Mouse (Mus musculus) kidney, postnatal 0 days (tissue): ENCODE data around the gene Gm45713. TPM values are rescaled to one million over a fixed set of nuclear protein-coding genes. Genes with fewer than 3 reads are reported as not detected.
"Not testable (repeated sequence)": the region's sequence is repeated elsewhere in the genome, so short reads cannot be mapped to it uniquely, and the experiment has no call there.

Source experiments
- ATAC-seq: fragments of 200-750 bp; cut with Nextera tagmentation; replicated peaks from 2 replicates; pipeline ENCODE4 v1.8.0; 2017; ENCODE audit warnings: low read depth, moderate number of reproducible peaks, moderate TSS enrichment, moderate library complexity; ENCODE audit not compliant: low FRiP score
- DNase-seq: peaks from one replicate; pipeline ENCODE4 v3.0.0-alpha.2; 2016; ENCODE audit warnings: low spot score
- H3K27ac ChIP-seq: fragments of 300-500 bp; sonication (generic); 2 replicates; pipeline ENCODE4 v1.5.1; 2014; ENCODE audit warnings: mild to moderate bottlenecking
- H3K27me3 ChIP-seq: fragments of 300-500 bp; sonication (generic); 2 replicates; pipeline ENCODE4 v1.6.1; 2014; ENCODE audit warnings: low read length, mixed read lengths; ENCODE audit not compliant: insufficient read depth
- H3K36me3 ChIP-seq: fragments of 300-500 bp; sonication (generic); 2 replicates; pipeline ENCODE4 v1.6.1; 2014; ENCODE audit warnings: low read length, mixed read lengths; ENCODE audit not compliant: insufficient read depth
- H3K4me1 ChIP-seq: fragments of 300-500 bp; sonication (generic); replicated peaks from 2 replicates; pipeline ENCODE4 v1.6.1; 2014; ENCODE audit warnings: antibody characterized with exemption, low read length, mixed read lengths; ENCODE audit not compliant: insufficient read depth
- H3K4me2 ChIP-seq: fragments of 300-500 bp; sonication (generic); 2 replicates; pipeline ENCODE4 v1.6.1; 2014; ENCODE audit warnings: mild to moderate bottlenecking, low read length, moderate library complexity, mixed read lengths
- H3K4me3 ChIP-seq: fragments of 300-500 bp; sonication (generic); replicated peaks from 2 replicates; pipeline ENCODE4 v1.5.1; 2014; ENCODE audit warnings: low read depth, low read length
- H3K9ac ChIP-seq: fragments of 300-500 bp; sonication (generic); 2 replicates; pipeline ENCODE4 v1.6.1; 2014; ENCODE audit warnings: low read depth, low read length
- H3K9me3 ChIP-seq: fragments of 300-500 bp; sonication (generic); replicated peaks from 2 replicates; pipeline ENCODE4 v1.6.1; 2016; ENCODE audit warnings: low read length, inconsistent platforms, mixed read lengths
- CTCF ChIP-seq: IDR thresholded peaks from 2 replicates; pipeline ENCODE4 v1.5.1; 2016; ENCODE audit warnings: antibody characterized with exemption, low read depth, mild to moderate bottlenecking, moderate library complexity
- WGBS: fragments of 180-500 bp; shearing (Covaris S2); extraction: QIAGEN DNeasy Blood & Tissue Kit; methylation state at CpG from one replicate; pipeline ENCODE4 v1.1.7; 2014; 5-methylcytosine and 5-hydroxymethylcytosine counted together
- polyA plus RNA-seq: library from polyadenylated mRNA; unstranded; fragments of >200 nt; fragmentation: Nextera tagmentation; extraction: Ambion mirVana; gene quantifications from 2 replicates; pipeline ENCODE4 v1.2.1, GENCODE M21; 2015

Gm45713 gene
- polyA plus RNA-seq, 1 experiment from 2014 or later = 1.3 TPM

- no peaks in the 10 kb centered on the region for H3K27me3 ChIP-seq
- ATAC-seq (no peak), DNase-seq (no peak)
- peak overlapping the region; percentile 85 for H3K4me3 ChIP-seq
- peaks cover 40% of the 10 kb centered on the region; the same call in 1 of the 2 replicates for H3K4me1 ChIP-seq
- peaks cover 31% of the 10 kb centered on the region for H3K36me3 ChIP-seq
- 31% methylated on average over 21 of the region's 21 CpGs for WGBS
- peak; percentile 41; the same call in 1 of the 2 replicates for TF ChIP-seq CTCF
- peak overlapping the region; percentile 82 for H3K4me2 ChIP-seq
- H3K27ac ChIP-seq = peak overlapping the region; percentile 87
- H3K9me3 ChIP-seq = no peaks in the 10 kb centered on the region
- peak overlapping the region; percentile 96 for H3K9ac ChIP-seq
These were observed 9.0 kb downstream of the Gm45713 start for GRCm38 (mm10) chr7:45126844-45127699.

DNA sequence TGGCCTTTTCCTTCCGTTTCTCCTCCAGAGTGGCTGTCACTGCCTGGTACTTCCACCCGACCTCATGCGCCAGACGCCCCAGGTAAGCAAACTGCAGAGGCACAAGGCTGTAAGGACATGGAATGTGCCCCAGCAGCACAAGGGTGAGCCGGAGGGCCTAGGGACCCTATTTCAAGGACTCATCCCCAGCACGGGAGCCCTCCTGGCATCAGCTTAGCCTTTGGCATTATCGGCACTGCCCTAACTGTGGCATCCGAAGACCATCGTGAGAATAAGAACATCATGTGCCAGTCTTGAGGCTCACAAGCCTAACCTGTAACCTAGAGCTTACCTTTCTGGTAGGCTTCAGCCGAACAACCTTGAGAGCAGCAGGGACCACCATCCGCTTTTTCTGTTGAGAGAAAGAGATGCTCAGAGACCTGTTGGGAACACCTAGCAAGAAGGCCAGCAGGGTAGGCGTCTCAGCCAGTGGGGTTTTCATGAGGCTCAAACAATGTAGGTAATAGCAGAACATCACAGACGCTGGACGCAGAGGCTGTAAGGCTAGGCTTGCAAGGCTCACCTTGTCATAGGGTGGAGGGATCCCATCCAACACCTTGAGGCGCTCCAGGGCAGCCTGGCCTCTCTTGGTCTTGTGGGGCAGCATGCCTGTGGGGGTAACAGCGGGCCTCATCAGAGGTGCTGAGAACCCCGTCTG, 9.7 kb downstream of the Gm45713 start:
- ATAC-seq = no peak
- Histone ChIP-seq H3K4me3 (peak overlapping the region; percentile 85; the same call in 1 of the 2 replicates), H3K9me3 (no peaks in the 10 kb centered on the region), H3K27me3 (no peaks in the 10 kb centered on the region), H3K4me2 (peak overlapping the region; percentile 82), H3K36me3 (peaks cover 39% of the 10 kb centered on the region), H3K27ac (peak overlapping the region; percentile 87; the same call in 1 of the 2 replicates), H3K9ac (peak overlapping the region; percentile 96; the same call in 1 of the 2 replicates), H3K4me1 (peaks cover 40% of the 10 kb centered on the region; the same call in 1 of the 2 replicates)
- no peak for TF ChIP-seq CTCF
- DNase-seq = no peak
- 71% methylated on average over 17 of the region's 17 CpGs for WGBS

DNA sequence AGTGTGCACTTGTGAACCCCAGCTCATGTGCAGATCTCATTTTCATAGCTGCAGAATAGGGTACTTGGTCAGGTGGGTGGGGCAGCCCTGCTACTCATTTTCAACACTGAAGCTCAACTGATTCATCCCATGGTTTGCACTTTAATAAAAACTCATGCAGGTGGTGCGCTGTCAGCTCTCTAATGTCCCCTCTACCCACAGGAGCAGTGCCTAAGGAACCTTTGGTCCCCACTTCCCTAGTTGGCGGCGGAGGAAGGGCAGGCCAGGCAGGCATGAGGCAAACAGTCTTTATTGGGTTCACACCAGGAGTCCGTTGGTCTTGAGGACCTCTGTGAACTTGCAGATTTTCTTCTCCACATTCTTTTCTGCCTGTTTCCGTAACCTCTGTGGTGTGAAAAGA, 10.4 kb downstream of the Gm45713 start:
- Histone ChIP-seq H3K4me1 (peaks cover 40% of the 10 kb centered on the region; the same call in 1 of the 2 replicates), H3K36me3 (peaks cover 45% of the 10 kb centered on the region), H3K27ac (peak overlapping the region; percentile 80; the same call in 1 of the 2 replicates)
- H3K9ac ChIP-seq, H3K4me2 ChIP-seq, ATAC-seq, H3K4me3 ChIP-seq, H3K9me3 ChIP-seq, DNase-seq, H3K27me3 ChIP-seq: not testable (repeated sequence)
- 63% methylated on average over 5 of the region's 5 CpGs for WGBS

GRCm38 (mm10) chr7:45125144-45125600, 10.9 kb downstream of the Gm45713 start:
- no peak for ATAC-seq
- WGBS = 17% methylated on average over 7 of the region's 7 CpGs
- TF ChIP-seq CTCF = peak; percentile 53
- Histone ChIP-seq H3K36me3 (peaks cover 49% of the 10 kb centered on the region), H3K9me3 (no peaks in the 10 kb centered on the region), H3K4me1 (peaks cover 40% of the 10 kb centered on the region; the same call in 1 of the 2 replicates), H3K27ac (peak overlapping the region; percentile 80), H3K4me2 (no peak overlapping the region), H3K4me3 (no peak overlapping the region), H3K9ac (no peak overlapping the region), H3K27me3 (no peaks in the 10 kb centered on the region)
- no peak for DNase-seq

DNA sequence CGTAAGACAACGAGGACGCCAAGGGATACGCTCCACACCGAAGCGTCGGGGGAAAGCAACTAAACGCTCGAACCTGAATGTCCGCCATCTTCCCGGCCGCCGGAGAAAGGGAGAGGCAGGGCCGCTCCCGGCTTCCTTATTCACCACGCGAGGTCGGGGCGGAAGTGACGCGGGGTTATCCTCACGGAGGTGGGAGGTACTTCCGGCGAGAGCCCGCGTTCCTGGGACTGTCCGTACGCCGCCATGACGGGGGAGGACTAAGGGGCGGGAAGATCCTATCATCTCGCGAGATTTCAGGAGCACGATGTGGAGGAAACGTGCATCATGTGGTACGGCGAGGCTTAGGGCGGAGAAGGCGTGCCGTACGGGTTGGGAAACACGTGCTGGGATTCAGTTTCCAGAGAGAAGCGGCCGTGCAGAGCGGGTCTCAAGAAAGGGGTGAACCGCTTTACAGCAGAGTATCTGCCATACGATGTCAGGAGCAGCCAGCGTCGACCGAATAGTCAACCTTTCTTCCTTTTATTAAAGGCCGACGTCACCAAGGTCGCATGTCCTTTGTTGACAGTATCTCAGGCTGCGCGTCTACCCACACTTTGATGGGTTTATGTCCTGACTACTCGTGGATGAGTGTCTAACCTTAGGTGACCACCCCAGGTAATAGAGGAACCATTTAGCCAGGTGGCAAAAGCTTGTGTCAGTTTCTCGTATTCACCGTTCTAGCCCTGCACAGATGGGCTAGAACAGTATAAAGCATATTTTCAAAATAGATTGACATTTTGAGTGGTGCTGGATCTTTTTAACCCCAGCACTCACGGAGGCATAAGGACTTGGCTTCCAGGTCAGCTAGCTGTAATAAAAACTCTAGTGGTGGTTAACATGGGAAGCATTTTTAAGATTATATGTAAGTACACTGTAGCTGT, 11.5 kb downstream of the Gm45713 start, which contains the start of gene Rps11:
Gene Rps11 (minus strand): TSS at position 216 of the 920 bp plus-strand sequence.
- peak; percentile 99 for DNase-seq
- TF ChIP-seq CTCF = no peak
- WGBS = under 1% methylated on average over 59 of the region's 59 CpGs
- no peaks in the 10 kb centered on the region for H3K27me3 ChIP-seq
- peaks cover 56% of the 10 kb centered on the region for H3K36me3 ChIP-seq
- peak; percentile 84 for ATAC-seq
- H3K27ac ChIP-seq = peak within 1 kb of the TSS; percentile 93
- peak within 1 kb of the TSS; percentile 97 for H3K9ac ChIP-seq
- H3K4me3 ChIP-seq = peak within 1 kb of the TSS; percentile 94
- H3K4me2 ChIP-seq = peak within 1 kb of the TSS; percentile 95
- peaks cover 36% of the 10 kb centered on the region; the same call in 1 of the 2 replicates for H3K4me1 ChIP-seq
- no peaks in the 10 kb centered on the region for H3K9me3 ChIP-seq
